Mouse (Mus musculus) retina, postnatal 1 day (tissue): ENCODE measurements around the gene C1qtnf7.
A peak's percentile ranks its signal among the peaks of the same experiment; 100 is the strongest.

Experiments
- DNase-seq: peaks from one replicate; pipeline ENCODE4 v3.0.0-alpha.2; 2012

Gene C1qtnf7

DNA sequence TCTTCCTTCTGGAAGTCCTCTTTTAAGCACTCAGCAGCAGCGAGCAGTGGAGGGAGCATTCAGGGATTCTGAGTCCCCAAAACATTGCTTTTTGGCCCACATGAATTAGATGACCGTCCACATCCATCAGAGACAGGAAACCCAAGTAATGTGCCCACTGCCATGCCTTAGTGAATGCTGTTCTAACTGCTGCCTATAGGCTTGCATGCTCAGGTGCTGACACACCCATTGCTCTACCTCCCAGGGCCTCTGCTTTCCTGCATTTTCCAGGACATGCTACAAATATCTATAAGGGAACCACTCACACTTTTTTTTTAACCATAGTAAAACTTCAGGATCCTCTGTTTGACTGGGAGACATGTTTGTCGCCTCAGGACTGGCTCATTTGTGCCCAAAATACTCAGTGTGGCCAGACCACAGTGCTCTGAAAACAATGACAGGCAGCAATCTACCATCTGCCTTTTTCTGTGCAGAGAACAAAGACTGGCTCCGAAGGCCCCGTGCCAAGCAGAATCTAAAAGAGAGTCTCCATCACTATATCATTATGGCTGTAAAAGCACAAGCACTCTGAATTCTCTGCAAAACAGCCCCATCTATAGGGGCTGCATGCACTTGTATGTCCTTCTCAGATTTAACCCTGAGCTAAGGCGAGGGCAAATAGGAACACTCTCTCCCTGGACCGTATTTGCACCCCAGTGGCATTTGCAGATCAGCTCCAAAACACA, 106.4 kb downstream of the C1qtnf7 start:
- no peak for DNase-seq

DNA sequence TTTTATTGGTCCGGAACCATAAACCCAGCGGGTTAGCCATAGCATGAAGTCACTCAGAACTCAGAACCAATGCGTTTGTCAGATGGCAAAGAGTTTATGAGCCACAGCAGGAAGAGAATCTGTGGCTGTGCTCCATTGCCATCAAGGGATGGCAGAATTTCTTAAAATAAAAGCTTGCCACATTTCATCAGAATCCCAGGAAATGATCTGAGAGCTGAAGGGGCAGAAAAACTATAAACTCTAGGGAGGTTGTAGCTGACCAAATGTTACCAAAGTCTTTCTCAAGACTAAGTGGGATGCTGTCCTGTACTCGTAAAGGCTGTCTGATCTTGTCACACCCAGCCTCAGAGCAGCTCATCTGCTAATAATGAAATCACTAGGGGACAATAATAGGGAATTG, 110.1 kb downstream of the C1qtnf7 start:
- no peak for DNase-seq

DNA sequence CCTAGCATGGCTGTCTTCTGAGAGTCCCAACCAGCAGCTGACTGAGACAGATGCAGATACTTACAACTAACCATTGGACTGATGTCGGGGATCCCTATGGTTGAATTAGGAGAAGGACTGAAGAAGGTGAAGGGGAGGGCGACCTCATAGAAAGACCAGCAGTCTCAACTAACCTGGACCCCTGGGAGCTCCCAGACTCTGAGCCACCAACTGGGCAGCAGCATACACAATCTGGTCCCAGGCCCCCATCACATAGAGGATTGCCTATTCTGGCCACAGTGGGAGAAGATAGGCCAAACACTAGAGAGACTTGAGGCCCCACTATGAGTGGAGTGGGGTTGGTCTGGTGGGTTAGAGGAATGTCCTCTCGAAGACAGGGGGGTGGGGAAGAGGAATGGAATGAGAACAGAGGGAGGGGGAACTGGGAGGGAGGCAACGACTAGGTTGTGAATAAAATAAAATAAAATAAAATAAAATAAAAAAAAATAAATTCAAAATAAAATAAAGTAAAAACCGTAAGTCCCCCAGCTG, 118.8 kb downstream of the C1qtnf7 start:
- no peak for DNase-seq

DNA sequence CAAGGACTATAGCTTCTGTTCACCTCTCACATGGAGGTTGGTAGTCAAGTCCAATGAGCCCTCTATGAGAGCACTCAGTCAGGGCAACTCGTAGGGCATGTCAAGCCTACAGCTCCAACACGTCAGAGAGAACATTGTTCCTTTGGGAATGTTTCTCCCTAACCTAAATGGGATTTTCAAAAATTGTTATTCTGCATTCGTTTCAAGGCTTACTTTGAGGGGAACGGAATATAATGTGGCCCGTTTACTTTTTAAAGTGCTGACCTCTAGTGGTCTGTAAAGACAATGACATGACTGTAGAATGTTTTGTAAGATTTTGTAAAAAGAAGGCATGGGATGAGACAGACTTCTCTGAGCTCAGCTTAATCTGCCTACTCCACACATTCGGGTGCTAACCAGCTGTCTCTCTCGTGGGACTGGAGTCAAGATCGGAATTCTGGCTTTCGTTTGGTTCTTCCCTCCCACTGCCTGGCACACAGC, 119.3 kb downstream of the C1qtnf7 start:
- DNase-seq = peak; percentile 40

DNA sequence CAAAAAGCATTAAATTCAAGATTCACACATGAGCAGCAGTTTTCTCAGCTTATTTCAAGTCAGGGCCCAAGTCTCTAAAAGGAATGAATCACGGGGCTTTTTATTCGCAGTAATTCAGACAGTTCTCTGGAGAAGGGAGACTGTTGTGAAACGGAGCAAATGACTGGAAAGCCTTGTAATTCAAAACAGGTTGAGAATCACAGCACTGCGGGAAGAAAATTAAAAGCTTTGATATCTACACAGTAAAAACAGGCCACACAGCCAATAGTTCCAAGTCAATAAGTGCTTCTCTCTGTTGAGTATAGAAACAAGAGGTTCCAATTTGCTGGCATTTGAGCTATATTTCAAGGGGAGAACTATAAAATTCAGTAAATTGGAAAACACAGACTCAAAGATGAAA, 129.7 kb downstream of the C1qtnf7 start:
- no peak for DNase-seq

DNA sequence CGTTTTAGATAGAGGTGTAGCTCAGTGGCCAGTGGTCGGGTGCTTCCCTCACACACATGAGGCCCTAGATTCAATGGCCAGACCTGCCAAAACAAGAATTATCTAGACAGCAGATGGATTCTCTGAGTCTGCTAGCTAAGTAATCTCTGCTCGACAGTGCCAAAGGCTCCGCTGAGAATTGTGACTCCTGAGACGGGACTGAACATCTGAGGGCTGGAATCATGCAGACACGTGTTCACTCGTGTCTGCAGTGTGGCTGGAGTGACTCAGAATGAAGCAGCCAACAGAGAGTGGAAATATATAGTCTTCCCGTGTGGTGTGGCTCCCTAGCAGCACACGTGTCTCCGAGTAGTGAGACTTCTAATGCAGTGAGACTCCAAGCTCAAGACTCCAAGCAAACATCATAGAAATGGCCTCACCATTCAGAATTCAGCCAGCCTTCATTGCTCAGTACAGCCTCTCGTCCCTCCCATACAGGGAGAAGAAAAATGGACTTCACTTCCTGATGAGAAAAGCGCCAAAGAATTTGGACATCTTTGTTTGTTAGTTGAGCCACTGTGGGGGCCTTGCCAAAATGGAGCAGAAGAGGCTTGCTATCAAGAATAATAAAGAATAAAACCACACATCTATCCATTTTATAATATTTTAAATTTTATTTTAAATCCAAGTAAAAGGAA, 131.9 kb downstream of the C1qtnf7 start:
- no peak for DNase-seq

DNA sequence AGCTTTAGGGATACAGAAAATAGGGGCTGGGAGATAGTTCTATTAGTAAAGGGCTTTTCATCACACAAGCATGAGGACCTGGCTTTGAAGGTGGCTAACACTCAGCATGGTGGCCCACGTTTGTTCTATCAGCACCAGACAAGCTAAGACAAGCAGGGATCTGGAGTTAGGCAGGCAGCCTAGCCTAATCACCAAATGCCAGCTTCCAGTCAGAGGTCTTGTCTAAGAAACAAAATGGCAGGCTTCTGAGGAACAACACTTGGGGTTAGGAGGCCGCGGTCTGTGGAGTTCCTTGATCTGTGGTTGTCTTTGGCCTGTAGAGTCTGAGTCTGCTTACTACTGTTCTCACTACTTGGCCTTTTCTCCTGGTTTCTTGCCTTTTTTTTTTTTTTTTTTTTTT, 146.2 kb downstream of the C1qtnf7 start:
- DNase-seq = no peak

DNA sequence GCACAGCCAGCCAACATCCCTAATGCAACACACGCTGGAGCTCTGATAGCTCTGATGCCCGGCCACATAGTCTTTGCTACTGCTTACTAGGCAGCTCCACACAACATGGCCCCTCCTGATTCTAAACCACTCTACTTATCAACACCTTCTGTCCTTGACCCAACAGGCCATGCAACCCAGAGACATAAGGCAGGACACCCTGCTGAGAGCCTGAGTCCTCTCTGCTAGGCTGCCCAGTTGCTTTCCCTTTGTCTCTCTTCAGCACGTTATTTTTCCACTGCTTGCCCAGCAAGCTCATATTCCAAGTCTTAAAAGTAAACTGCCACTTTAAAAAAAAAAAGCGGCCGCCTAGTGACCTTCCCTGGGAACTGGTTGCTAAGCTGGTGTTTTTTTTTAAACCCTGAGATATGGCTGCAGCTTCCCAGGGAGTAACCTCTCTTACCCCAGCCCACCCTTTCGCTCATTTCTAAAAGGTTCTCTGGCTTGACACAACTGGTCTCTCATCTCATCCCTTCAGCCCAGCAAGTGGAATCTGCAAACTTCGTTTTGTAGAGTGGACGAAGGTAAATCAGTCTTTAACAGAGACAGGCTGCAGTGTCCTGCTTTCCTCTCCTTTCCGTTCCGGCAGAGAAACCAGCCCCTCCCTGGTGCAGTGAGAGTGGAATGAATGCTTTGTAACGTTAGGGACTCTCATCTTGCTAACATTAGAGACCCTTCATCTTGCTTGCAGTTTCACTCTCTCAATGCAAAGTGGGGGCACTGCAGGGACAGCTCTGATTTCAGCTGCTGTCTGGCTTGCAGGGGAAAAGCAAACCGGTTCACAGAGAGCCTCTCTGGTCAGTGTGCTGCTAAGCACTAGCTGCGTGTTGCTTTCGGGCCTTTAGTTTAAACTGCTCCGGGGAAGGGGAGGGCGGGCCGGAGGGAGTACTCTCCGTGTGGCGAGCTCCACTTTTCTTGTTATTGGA, 146.9 kb downstream of the C1qtnf7 start, which contains the start of gene Cc2d2a:
TSS of gene Cc2d2a (plus strand) at position 350 of the 965 bp plus-strand sequence.
- peak; percentile 86 for DNase-seq

DNA sequence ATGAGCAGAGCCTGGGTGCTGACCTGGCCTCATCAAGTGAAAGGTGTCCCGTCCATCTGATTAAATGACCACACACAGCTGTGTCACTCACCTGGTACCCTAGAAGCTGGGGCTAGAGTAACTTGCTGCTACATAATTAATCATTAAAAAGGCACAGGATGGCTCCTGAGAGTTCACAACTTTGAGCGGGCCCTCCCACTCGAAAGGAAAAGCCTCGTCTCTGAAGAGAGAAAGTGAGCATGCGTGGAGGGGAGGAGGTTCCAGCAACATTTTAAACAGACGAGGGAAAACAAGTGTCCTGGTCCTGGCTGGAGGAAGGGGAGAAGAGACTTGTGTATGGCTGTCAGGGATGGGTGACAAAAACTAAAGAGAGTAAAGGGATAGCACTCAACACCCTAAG, 148.2 kb downstream of the C1qtnf7 start:
- peak; percentile 9 for DNase-seq

DNA sequence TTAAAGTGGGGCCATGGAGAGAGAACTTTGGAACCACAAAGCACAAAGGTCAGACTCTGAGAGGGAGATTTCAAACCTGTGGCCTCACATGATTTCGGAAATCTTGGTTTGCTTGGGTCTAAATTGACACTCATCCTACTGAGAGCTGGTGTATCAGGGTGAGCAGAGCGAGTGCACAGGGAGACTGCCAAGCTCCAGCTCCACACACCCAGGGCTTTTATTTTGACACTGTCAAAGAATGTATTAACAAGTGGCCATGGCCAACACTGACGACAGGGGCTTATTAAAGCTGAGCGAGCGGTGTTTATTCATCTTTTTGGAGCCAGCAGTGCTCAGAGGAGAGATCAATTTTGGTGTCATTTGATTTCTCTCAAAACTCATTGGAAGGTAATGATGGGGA, 149.8 kb downstream of the C1qtnf7 start:
- DNase-seq = peak; percentile 77
